Mouse (Mus musculus) bone marrow, adult 2 months (tissue): ENCODE data around the gene Myom3. TPM values are rescaled to one million over a fixed set of nuclear protein-coding genes. Genes with fewer than 3 reads are reported as not detected.

Source experiments
- H3K27ac ChIP-seq: fragments of 200-500 bp; 2 replicates; pipeline ENCODE4 v1.5.1; 2012; ENCODE audit warnings: low read depth, mild to moderate bottlenecking, control low read depth, inconsistent platforms, low read length; ENCODE audit not compliant: control insufficient read depth, poor library complexity, insufficient read depth
- H3K4me1 ChIP-seq: fragments of 200-500 bp; 2 replicates; pipeline ENCODE4 v1.6.1; 2011; ENCODE audit warnings: low read length; ENCODE audit not compliant: control insufficient read depth, insufficient read depth
- H3K4me3 ChIP-seq: fragments of 200-500 bp; replicated peaks from 2 replicates; pipeline ENCODE3; 2011; ENCODE audit warnings: mild to moderate bottlenecking, low read depth, low read length, control low read depth; ENCODE audit not compliant: control insufficient read depth
- CTCF ChIP-seq: fragments of 200-500 bp; IDR thresholded peaks from 2 replicates; pipeline ENCODE4 v1.5.1; 2011; ENCODE audit warnings: low read length, control low read depth; ENCODE audit not compliant: control insufficient read depth, insufficient read depth
- POLR2A ChIP-seq: fragments of 200-500 bp; IDR thresholded peaks from 2 replicates; pipeline ENCODE4 v1.6.1; 2011; ENCODE audit warnings: low read depth, mild to moderate bottlenecking, control low read depth, low read length, borderline replicate concordance; ENCODE audit not compliant: control insufficient read depth
- WGBS: fragments of 180-500 bp; shearing (Covaris S2); methylation state at CpG from one replicate; pipeline ENCODE4 v1.1.7; 2018; 5-methylcytosine and 5-hydroxymethylcytosine counted together
- polyA plus RNA-seq: library from polyadenylated mRNA; stranded (reverse); fragments of >200 nt; gene quantifications from 2 replicates; pipeline ENCODE4 v1.2.4, GENCODE M21; 2011; ENCODE audit warnings: low replicate concordance; ENCODE audit not compliant: missing spikeins, insufficient read depth, insufficient read length

Gene Myom3
- polyA plus RNA-seq, 1 experiment, result not detected

DNA sequence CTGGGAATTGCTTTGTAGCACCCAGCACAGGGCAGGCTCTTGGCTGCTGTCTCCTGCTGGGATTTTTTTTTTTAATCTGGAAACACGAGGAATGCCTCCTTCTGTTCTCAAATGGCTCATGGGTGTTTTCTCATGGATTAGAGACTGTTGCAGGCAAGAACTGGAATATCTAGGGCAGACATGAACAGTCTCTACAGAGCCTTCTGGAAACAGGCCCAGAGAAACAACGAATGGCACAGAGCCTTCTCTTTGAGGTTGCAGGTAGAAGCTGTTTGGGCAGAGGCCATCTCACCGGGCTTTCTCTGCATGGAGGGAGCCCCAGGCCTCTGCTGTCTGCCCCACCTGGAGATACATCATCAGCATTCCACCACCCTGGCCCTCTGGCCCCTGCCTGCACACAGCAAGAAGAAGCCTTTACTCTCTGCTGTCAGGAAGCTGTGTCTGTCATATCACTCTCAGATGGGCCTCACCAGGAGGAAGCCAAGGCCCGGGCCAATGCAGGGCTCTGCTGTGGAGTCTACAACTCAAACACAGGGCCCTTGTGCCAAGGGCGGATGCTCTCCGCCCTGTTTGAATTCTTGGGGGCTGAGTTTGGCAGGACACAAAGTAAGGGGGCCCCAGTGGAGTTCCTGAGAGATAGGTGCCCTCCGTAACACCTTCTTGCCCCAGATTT lies 7.3 kb upstream of the Myom3 start:
- Histone ChIP-seq H3K4me1 (no peaks in the 10 kb centered on the region), H3K4me3 (no peak overlapping the region), H3K27ac (no peak overlapping the region)
- WGBS, result 69% methylated on average over 7 of the region's 7 CpGs
- TF ChIP-seq CTCF, result no peak
- TF ChIP-seq POLR2A, result no peak

DNA sequence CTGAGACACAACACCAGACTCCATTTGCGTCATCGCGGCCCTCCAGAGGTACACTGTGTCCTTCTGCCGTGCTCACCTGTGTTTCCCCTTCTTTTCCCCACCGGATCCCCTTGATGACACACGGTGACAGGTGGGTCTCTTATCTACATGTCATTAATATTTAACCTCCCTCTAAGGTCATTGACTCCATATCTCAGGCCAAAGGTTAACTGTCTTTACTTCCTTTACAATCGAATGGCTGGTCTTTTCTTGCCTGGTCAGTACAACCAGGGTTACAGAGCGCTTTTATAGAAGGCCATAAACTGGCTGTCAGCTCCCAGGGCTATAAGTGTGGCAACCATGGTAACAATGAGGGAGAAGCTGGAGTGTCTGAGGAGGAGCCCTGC lies 6.7 kb upstream of the Myom3 start:
- WGBS, result 77% methylated on average over 8 of the region's 8 CpGs
- Histone ChIP-seq H3K4me3 (no peak overlapping the region), H3K4me1 (no peaks in the 10 kb centered on the region), H3K27ac (no peak overlapping the region)
- TF ChIP-seq CTCF, result no peak
- no peak for TF ChIP-seq POLR2A

DNA sequence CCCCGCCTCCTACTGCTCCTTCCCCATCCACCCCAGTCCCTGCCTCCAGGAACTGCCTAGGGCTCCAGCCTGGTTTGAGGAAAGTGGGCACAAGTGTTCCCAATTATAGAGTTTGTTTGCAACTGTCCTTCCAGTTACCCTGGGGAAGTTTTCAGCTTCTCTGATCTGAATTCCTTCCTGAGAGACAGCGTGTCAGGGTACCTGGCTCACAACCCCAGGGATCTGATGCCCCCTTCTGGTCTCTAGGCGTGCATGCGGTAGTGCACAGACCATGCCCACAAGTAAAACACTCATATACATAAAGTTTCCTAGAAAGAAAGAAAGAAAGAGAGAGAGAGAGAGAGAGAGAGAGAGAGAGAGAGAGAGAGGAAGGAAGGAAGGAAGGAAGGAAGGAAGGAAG lies 1.2 kb upstream of the Myom3 start:
- 54% methylated on average over 4 of the region's 4 CpGs for WGBS
- H3K4me3 ChIP-seq, result no peak overlapping the region
- TF ChIP-seq CTCF (peak; percentile 20; the same call in 1 of the 2 replicates), POLR2A (no peak)
- H3K4me1 ChIP-seq, result no peaks in the 10 kb centered on the region; the same call in 1 of the 2 replicates
- no peak overlapping the region for H3K27ac ChIP-seq

DNA sequence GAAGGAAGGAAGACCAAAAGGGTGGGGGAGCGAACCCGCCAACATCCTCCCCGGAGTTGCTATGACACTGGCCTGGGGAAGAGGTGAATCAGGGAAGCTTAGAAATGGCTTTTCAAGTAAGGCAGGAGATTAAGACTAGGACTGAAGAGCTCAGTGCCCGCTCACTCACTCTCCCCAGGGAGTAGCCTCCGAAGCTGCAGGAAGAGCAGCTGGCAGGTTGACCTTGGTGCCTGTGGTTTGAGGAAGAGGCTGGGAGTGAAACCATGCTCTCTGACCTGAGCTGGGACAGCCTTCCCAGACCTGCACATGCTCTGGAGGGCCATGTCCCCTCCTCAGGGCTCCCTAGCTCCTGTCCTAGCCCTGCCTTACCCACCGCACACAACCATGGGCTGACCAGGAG lies 690 bp upstream of the Myom3 start:
- 55% methylated on average over 6 of the region's 6 CpGs for WGBS
- Histone ChIP-seq H3K27ac (no peak overlapping the region), H3K4me3 (no peak overlapping the region), H3K4me1 (no peaks in the 10 kb centered on the region; the same call in 1 of the 2 replicates)
- TF ChIP-seq CTCF (no peak), POLR2A (no peak)

DNA sequence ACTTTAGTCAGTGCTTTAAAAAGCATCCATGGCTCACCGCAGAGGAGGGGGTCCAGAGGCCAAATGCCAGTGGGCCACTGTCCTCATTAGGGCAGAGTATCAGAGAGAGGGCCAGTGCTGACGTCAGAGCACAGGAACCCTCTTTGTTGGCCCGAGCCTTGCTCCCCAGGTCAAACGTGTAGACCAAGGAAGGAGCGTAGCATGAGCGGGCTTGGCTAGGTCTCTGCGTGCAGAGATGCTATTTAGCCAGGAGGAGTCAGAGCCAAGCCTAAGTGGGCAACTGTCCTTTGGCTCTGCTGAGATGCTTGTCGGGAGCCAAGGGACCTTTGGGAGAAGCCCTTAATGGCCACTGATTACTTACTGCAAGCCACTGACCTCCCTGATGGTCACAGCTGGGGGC lies 1.5 kb downstream of the Myom3 start:
- Histone ChIP-seq H3K4me3 (no peak overlapping the region), H3K4me1 (no peaks in the 10 kb centered on the region; the same call in 1 of the 2 replicates), H3K27ac (no peak overlapping the region)
- 81% methylated on average over 8 of the region's 8 CpGs for WGBS
- TF ChIP-seq POLR2A (no peak), CTCF (no peak)

DNA sequence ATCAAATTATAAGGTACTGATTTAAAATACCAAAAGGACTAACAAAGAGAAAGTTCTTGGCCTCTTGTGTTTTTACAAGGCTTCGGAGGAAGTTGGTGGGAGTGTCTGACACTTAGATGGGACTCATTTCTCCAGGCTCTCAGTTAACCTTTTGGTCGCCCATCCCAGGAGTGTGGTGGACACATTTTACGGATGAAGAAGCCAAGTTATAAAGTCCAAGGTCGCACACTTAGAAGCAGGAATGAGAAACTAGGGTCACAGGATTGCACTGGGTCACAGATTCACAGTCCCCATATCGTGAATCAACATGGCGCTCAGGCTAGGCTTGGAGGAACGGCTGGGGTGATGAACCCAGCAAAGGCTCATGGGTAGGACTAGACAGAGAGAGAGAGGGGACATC lies 2.1 kb downstream of the Myom3 start:
- WGBS, result 86% methylated on average over 7 of the region's 7 CpGs
- Histone ChIP-seq H3K4me3 (no peak overlapping the region), H3K4me1 (no peaks in the 10 kb centered on the region; the same call in 1 of the 2 replicates), H3K27ac (no peak overlapping the region)
- TF ChIP-seq CTCF, result no peak
- TF ChIP-seq POLR2A, result no peak

DNA sequence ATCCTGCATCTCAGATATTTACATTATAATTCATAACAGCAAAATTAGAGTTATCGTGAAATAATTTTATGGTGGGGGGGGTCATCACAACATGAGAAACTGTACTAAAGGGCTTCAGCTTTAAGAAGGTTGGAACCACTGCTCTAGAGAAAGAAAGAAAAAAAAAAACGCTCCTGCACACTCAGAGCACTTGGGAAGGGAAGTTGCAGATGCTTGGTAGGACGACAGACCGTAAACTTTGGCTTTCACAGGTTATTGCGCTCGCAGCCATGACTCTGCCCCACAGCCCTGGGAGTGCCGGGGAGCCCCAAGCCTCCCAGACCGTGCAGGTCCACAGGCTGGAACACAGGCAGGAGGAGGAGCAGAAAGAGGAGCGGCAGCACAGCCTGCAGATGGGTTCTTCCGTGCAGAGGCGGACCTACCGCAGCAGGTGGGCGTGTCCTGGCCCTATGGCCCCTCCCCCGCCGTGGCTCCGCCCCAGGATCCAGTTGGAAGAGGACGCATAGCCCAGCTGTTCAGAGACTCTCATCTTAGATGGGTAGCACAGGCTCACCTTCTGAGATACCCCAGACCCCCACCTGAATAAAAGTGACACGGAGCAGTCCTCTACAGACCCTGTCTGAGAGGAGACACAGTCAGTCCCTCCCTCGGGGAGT lies 2.9 kb downstream of the Myom3 start:
- Histone ChIP-seq H3K4me1 (no peaks in the 10 kb centered on the region; the same call in 1 of the 2 replicates), H3K4me3 (peak overlapping the region; percentile 13), H3K27ac (no peak overlapping the region)
- 8% methylated on average over 19 of the region's 19 CpGs for WGBS
- TF ChIP-seq POLR2A (0 out of 2 replicates have a peak, but pooled peaks have one; percentile 13), CTCF (no peak)

DNA sequence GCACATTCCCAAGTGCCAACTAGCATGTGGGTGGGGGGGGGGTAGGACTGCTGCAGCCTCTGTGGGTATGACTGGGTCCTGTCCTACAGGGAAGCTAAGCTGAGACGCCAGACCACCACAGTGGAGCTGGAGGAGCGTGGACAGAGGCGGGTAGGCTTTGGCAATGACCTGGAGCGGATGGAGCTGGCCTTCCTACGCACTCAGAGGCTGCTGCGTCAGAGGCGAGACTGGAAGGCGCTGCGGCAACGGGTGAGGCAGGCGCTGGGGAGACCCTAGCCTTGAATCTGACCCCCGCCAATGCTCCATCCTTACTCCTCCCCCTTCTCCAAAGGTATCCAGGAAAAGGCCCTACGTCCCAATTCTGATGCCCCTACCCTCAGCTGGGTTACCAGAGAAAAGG lies 5.2 kb downstream of the Myom3 start:
- 90% methylated on average over 13 of the region's 13 CpGs for WGBS
- H3K4me1 ChIP-seq, result no peaks in the 10 kb centered on the region; the same call in 1 of the 2 replicates
- H3K4me3 ChIP-seq, result no peak overlapping the region
- TF ChIP-seq POLR2A, result no peak
- TF ChIP-seq CTCF, result no peak
- no peak overlapping the region for H3K27ac ChIP-seq
